Mouse (Mus musculus) olfactory bulb, adult 2 months (tissue): ENCODE results near the gene Igsf1. TPM values are rescaled to one million over a fixed set of nuclear protein-coding genes. Genes with fewer than 3 reads are reported as not detected.

Source experiments
- H3K27ac ChIP-seq: fragments of 200-500 bp; 2 replicates; pipeline ENCODE4 v1.5.1; 2012; ENCODE audit warnings: low read depth, low read length; ENCODE audit not compliant: insufficient read depth
- H3K4me1 ChIP-seq: fragments of 200-500 bp; 2 replicates; pipeline ENCODE4 v1.6.1; 2012; ENCODE audit warnings: low read length; ENCODE audit not compliant: control insufficient read depth, insufficient read depth
- H3K4me3 ChIP-seq: fragments of 200-500 bp; 2 replicates; pipeline ENCODE4 v1.5.1; 2012; ENCODE audit warnings: mild to moderate bottlenecking, low read depth, low read length, moderate library complexity; ENCODE audit not compliant: insufficient read depth
- CTCF ChIP-seq: fragments of 200-500 bp; IDR thresholded peaks from 2 replicates; pipeline ENCODE4 v1.5.1; 2012; ENCODE audit warnings: low read depth, mild to moderate bottlenecking, low read length, moderate library complexity; ENCODE audit not compliant: insufficient read depth
- POLR2A ChIP-seq: fragments of 200-500 bp; IDR thresholded peaks from 2 replicates; pipeline ENCODE4 v1.6.1; 2012; ENCODE audit warnings: mild to moderate bottlenecking, low read depth, low read length, moderate library complexity; ENCODE audit not compliant: insufficient read depth
- WGBS: fragments of 180-500 bp; shearing (Covaris S2); methylation state at CpG from one replicate; pipeline ENCODE4 v1.1.7; 2018; 5-methylcytosine and 5-hydroxymethylcytosine counted together
- polyA plus RNA-seq: library from polyadenylated mRNA; stranded (reverse); fragments of >200 nt; gene quantifications from 2 replicates; pipeline ENCODE4 v1.2.4, GENCODE M21; 2012; ENCODE audit warnings: low replicate concordance; ENCODE audit not compliant: missing spikeins, insufficient read depth, insufficient read length

The Igsf1 gene
- polyA plus RNA-seq: not detected in 2 replicates

DNA sequence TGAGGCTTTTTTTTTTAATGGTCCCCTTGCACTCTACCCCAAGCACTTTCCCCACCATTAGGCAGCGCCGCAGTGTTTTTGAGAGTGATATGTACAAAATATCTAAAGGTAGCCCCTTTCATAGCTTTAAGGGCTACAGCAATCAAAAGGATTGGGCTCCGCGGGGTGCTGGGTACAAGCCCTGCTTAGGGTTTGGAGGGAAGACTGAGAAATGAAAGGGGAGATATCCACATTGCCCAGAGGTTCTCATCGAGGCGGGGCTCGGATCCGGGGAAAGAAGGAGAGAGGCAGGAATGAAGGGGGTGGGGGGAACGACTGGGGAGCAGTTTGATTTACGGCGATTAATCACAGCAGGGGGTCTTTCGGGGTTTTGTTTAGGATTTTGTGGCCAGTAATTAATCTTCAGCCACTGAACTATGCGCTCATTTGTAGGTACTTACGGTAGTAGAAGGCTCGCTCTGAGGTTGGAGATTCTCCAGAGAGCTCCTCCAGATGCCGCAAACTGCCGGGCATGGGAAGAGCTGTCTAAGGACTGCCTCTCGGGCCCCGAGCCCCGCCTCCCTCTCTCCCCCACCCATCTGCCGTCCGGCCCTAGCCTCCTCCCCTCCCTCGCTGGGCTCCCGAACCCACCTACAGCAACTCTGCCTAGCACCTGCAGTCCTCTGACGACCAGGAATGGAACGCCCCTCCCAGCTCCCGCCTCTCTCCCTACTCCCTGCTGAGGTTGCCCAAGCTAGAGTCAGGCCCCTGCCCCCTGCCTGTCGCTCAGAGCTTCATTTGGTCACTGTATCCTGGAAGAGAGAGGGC lies at the start of gene Igsf1:
TSS of gene Igsf1 (minus strand) at position 537 of the 807 bp plus-strand sequence.
- 20% methylated on average over 27 of the region's 28 CpGs for WGBS
- Histone ChIP-seq H3K27ac (no peak within 1 kb of the TSS), H3K4me3 (peak within 1 kb of the TSS; percentile 35), H3K4me1 (no peaks in the 10 kb centered on the region)
- TF ChIP-seq CTCF: no peak
- TF ChIP-seq POLR2A: no peak

DNA sequence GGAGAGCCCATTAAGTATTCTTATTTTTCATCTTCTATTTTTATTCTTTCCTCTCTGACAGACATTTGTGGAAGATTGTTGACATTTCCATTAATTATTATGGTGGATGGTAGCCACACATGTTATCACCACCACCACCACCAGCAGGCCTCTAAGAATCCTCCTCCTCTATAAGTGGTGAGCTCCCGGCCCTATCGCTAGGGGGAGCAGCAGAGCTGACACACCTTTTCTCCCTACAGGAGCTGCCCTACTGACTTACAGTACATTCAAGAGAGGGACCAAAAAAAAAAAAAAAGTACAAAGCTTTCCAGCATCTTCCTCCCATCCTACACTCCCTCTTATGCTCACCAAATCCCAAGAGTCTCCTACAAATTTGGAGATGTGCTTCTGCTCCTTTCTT lies 26.7 kb downstream of the Igsf1 start:
- Histone ChIP-seq H3K4me1 (no peaks in the 10 kb centered on the region), H3K4me3 (no peak overlapping the region), H3K27ac (no peak overlapping the region)
- TF ChIP-seq CTCF: no peak
- no peak for TF ChIP-seq POLR2A
- 36% methylated on average over 2 of the region's 2 CpGs for WGBS

DNA sequence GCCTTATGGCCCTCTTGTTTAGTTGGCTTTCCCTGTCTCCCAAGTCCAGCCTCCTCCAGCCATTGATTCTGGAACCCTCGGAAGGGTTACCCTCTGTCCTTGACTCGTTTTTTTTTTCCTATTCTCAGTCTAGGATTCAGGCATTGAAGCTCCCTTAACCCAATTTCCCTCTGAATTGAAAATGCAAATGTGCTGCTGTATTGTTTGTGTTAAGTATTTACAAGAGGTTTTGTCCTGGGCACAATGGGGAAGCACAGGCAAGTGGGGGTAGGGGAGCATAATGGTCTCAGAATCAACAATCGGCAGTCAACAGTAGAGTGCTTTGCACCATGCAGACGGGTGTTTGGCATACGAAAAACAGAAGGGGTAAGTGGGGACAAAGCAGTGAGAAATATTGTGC lies 52.4 kb downstream of the Igsf1 start:
- no peak for TF ChIP-seq CTCF
- TF ChIP-seq POLR2A: no peak

DNA sequence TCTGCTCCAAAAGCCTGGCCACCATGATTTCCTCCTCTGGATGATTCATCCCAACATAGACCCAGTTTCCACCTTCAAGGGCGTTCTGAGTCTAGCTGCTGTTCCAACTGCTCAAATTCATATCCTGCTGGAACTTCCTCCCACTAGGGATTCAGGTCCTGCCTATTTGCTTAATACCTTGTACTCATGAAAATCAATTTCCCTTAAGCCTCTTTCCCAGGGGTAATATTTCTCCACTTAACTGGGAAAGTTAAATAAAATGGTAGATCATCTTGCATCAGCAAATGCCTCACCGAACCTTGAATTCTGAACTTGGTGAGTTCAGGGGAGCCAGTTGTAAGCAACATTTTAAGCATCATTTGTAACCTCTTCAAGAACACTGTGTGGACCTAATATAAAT lies 62.6 kb downstream of the Igsf1 start, which contains the start of gene Olfr1321:
TSS of gene Olfr1321 (minus strand) at position 101 of the 400 bp plus-strand sequence.
- Histone ChIP-seq H3K27ac (no peak within 1 kb of the TSS), H3K4me1 (no peaks in the 10 kb centered on the region), H3K4me3 (no peak within 1 kb of the TSS)
- 85% methylated on average over 2 of the region's 2 CpGs for WGBS
- no peak for TF ChIP-seq POLR2A
- no peak for TF ChIP-seq CTCF

More for the DNA sequence above, 52.4 kb downstream of the Igsf1 start:
- H3K4me3 ChIP-seq: no peak overlapping the region
- 33% methylated on average over 5 of the region's 5 CpGs for WGBS
- H3K27ac ChIP-seq: no peak overlapping the region
- H3K4me1 ChIP-seq: no peaks in the 10 kb centered on the region

Other genes with a start within 250 kb of the Igsf1 start
- not detected in 2 replicates for gene Olfr1320, start 125.4 kb downstream of the Igsf1 start, polyA plus RNA-seq
- not detected in 2 replicates for gene Olfr1321, start 62.7 kb downstream of the Igsf1 start, polyA plus RNA-seq
- gene Olfr1322, start 93.7 kb upstream of the Igsf1 start, polyA plus RNA-seq: not detected in 2 replicates
- not detected in 2 replicates for gene Olfr1323, start 221.6 kb upstream of the Igsf1 start, polyA plus RNA-seq